Mouse (Mus musculus) bone marrow, adult 2 months (tissue): ENCODE measurements at regions not wholly inside any gene's neighbourhood (a gene's known extent, or its start where the extent isn't known, plus 50 kb on each side); places are given as distances from the start of the nearest gene placed in this dataset.

Source experiments
- H3K27ac ChIP-seq: fragments of 200-500 bp; 2 replicates; pipeline ENCODE4 v1.5.1; 2012; ENCODE audit warnings: low read depth, mild to moderate bottlenecking, control low read depth, inconsistent platforms, low read length; ENCODE audit not compliant: control insufficient read depth, poor library complexity, insufficient read depth
- H3K4me1 ChIP-seq: fragments of 200-500 bp; 2 replicates; pipeline ENCODE4 v1.6.1; 2011; ENCODE audit warnings: low read length; ENCODE audit not compliant: control insufficient read depth, insufficient read depth
- H3K4me3 ChIP-seq: fragments of 200-500 bp; replicated peaks from 2 replicates; pipeline ENCODE3; 2011; ENCODE audit warnings: mild to moderate bottlenecking, low read depth, low read length, control low read depth; ENCODE audit not compliant: control insufficient read depth
- CTCF ChIP-seq: fragments of 200-500 bp; IDR thresholded peaks from 2 replicates; pipeline ENCODE4 v1.5.1; 2011; ENCODE audit warnings: low read length, control low read depth; ENCODE audit not compliant: control insufficient read depth, insufficient read depth
- POLR2A ChIP-seq: fragments of 200-500 bp; IDR thresholded peaks from 2 replicates; pipeline ENCODE4 v1.6.1; 2011; ENCODE audit warnings: low read depth, mild to moderate bottlenecking, control low read depth, low read length, borderline replicate concordance; ENCODE audit not compliant: control insufficient read depth
- WGBS: fragments of 180-500 bp; shearing (Covaris S2); methylation state at CpG from one replicate; pipeline ENCODE4 v1.1.7; 2018; 5-methylcytosine and 5-hydroxymethylcytosine counted together

GRCm38 (mm10) chr11:45508566-45508965 lies 343.3 kb upstream of the Clint1 start:
- no peak overlapping the region for H3K4me3 ChIP-seq
- TF ChIP-seq POLR2A (no peak), CTCF (no peak)
- no peaks in the 10 kb centered on the region for H3K4me1 ChIP-seq
- H3K27ac ChIP-seq = no peak overlapping the region
- WGBS = 62% methylated on average over 4 of the region's 4 CpGs

- TF ChIP-seq POLR2A (no peak), CTCF (no peak)
- no peak overlapping the region for H3K27ac ChIP-seq
- WGBS = 46% methylated on average over 2 of the region's 2 CpGs
- no peaks in the 10 kb centered on the region for H3K4me1 ChIP-seq
- H3K4me3 ChIP-seq = no peak overlapping the region
Measured at GRCm38 (mm10) chr11:45509278-45509677, 342.6 kb upstream of the Clint1 start.

DNA sequence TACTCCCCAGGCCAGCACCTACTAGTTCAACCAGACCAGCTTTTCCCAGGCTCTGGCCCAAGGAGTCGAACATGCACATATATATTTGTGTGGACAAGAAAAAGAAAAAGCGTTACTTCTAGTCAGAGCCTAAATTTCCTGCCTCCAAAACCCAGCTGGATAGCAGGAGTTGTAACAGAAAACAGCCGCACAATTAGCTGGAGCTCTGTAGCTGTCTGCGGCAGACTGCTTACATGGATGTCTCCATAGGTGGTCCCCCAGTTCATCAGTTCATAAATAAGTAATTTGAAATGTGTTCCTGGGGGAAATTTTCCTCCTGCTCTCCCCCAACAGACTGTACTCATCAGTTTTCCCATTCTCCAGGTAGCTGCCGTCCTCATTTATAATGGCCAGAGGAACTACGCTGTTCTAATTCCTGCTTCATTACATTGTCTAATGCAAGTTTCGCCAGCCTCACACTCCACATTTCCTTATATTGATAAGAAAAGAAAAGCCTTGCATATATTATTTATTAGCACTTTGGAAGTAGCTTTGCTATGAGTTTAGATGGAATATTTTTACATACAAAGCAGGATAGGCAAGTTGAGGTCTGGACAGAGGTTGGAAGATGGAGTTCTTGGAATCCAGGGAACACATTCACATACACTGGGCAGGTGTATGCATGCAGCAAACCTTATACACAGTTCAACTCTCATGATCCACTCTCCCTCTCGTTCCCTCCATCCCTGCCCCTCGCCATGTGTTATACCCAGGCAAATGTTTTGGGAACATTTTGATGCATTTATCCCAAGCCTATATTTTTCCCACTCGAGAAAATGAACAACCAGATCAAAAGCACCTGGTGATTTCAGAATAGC lies 337.2 kb upstream of the Clint1 start:
- H3K4me1 ChIP-seq = no peaks in the 10 kb centered on the region; the same call in 1 of the 2 replicates
- TF ChIP-seq POLR2A (no peak), CTCF (no peak)
- no peak overlapping the region for H3K27ac ChIP-seq
- H3K4me3 ChIP-seq = no peak overlapping the region
- 74% methylated on average over 10 of the region's 10 CpGs for WGBS

- TF ChIP-seq POLR2A (no peak), CTCF (no peak)
- Histone ChIP-seq H3K27ac (peak overlapping the region; percentile 63), H3K4me3 (no peak overlapping the region), H3K4me1 (no peaks in the 10 kb centered on the region; the same call in 1 of the 2 replicates)
- WGBS = 34% methylated on average over 6 of the region's 6 CpGs
Measured at GRCm38 (mm10) chr11:45524720-45525119, 327.1 kb upstream of the Clint1 start.

DNA sequence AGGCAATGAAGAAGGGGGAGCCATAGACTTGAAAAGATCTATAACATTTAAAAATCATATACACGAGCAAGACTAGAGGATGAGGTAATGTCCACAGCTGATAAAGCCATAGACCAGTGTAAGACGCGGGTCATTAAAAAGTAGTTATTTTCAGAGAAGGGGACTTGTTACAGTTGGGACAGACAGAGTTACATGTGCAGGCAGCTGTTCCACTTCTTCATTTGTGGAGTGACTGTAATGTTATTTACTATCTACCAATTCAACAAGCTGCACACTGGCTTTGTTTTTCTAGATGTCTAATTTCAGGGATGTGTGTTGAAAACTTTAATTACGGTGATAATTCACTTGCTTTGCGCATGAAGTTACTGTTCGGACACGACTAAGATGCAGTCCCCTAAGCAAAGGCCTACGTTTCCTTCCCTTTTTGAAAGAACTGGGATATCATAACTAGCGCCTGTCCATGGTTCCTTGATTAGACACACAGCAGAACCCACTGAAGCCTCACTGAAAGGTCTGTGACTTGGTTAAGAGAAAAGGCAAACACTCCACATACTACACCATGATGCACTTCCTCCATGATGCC lies 320.7 kb upstream of the Clint1 start:
- Histone ChIP-seq H3K4me3 (no peak overlapping the region), H3K4me1 (no peaks in the 10 kb centered on the region; the same call in 1 of the 2 replicates), H3K27ac (peak overlapping the region; percentile 72; the same call in 1 of the 2 replicates)
- TF ChIP-seq POLR2A (no peak), CTCF (no peak)
- 71% methylated on average over 9 of the region's 9 CpGs for WGBS

- Histone ChIP-seq H3K4me3 (no peak overlapping the region), H3K4me1 (no peaks in the 10 kb centered on the region; the same call in 1 of the 2 replicates), H3K27ac (no peak overlapping the region; the same call in 1 of the 2 replicates)
- 48% methylated on average over 7 of the region's 7 CpGs for WGBS
- TF ChIP-seq POLR2A = no peak
- peak; percentile 64 for TF ChIP-seq CTCF
Measured at GRCm38 (mm10) chr11:45533402-45534056, 318.3 kb upstream of the Clint1 start.

DNA sequence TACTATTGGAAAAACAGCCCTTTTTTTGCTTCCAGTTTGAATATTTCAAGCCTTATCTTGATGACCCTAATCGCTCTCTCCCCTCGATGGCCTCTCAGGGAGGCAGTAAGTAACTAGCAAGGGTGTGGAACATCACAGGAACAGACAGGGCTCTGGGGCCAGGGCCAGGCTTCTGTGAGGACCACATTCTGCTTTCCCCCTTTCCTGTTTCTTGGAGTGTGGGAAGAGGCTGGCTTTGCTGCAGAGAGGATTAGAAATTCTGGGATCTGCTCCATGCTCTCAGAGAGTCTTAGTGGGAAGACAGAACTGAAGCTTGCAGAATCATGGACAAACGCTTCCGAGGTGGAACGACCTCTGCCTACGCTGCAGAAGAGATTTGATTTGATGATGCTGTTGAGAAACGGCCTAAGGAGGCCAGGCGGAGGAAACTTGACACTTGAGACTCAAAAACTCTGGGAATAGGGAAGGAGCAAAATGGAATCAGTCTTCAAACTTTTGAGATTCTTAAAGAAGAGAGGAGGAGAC lies 316.3 kb upstream of the Clint1 start:
- WGBS = 70% methylated on average over 8 of the region's 8 CpGs

GRCm38 (mm10) chr11:45538011-45538410 lies 313.8 kb upstream of the Clint1 start:
- no peak for TF ChIP-seq CTCF
- no peak for TF ChIP-seq POLR2A
- Histone ChIP-seq H3K27ac (no peak overlapping the region), H3K4me1 (no peaks in the 10 kb centered on the region; the same call in 1 of the 2 replicates), H3K4me3 (no peak overlapping the region)
- WGBS = 88% methylated on average over 7 of the region's 7 CpGs

More for the DNA sequence above, 316.3 kb upstream of the Clint1 start:
- Histone ChIP-seq H3K4me3 (no peak overlapping the region), H3K4me1 (no peaks in the 10 kb centered on the region; the same call in 1 of the 2 replicates), H3K27ac (no peak overlapping the region)
- TF ChIP-seq CTCF = no peak
- no peak for TF ChIP-seq POLR2A
